Mouse (Mus musculus): ENCODE results near the gene Gm17455.

DNA sequence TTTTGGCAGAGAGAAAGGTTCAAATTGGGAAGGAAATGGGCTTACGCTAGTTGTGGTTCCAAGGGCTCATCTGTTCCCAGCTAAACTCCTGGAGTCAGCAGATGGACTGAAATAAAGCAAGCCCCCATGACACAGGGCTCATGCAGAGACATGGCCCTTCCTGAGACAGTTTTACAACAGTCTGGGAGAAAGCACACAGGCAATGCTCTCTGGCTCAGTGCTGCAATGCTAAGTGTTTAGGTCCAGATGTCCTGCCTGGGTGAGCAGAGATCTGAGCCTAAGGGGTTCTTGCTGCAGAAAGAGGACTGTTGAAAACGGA is 37.3 kb upstream of the Gm17455 start:
- no peak for TF ChIP-seq POLR2A (IDR thresholded peaks at IDR 0.05; ENCODE audit: insufficient read depth, low read depth, low read length)
- no peak for TF ChIP-seq CTCF (IDR thresholded peaks at IDR 0.05; ENCODE audit: insufficient read depth, low read depth, low read length)
